Mouse (Mus musculus) C3H10T1/2 (cell line): ENCODE data around the gene Slc18a3. TPM values are rescaled to one million over a fixed set of nuclear protein-coding genes. Genes with fewer than 3 reads are reported as not detected.

Experiments
- polyA plus RNA-seq, 2 experiments: library from polyadenylated mRNA; unstranded; fragments of >200 nt; fragmentation: generic; extraction: Trizol; gene quantifications; one replicate each; pipeline ENCODE4 v1.2.1; 2012; ENCODE audit warnings: missing spikeins in 2 of 2

Gene Slc18a3
- not detected for polyA plus RNA-seq

DNA sequence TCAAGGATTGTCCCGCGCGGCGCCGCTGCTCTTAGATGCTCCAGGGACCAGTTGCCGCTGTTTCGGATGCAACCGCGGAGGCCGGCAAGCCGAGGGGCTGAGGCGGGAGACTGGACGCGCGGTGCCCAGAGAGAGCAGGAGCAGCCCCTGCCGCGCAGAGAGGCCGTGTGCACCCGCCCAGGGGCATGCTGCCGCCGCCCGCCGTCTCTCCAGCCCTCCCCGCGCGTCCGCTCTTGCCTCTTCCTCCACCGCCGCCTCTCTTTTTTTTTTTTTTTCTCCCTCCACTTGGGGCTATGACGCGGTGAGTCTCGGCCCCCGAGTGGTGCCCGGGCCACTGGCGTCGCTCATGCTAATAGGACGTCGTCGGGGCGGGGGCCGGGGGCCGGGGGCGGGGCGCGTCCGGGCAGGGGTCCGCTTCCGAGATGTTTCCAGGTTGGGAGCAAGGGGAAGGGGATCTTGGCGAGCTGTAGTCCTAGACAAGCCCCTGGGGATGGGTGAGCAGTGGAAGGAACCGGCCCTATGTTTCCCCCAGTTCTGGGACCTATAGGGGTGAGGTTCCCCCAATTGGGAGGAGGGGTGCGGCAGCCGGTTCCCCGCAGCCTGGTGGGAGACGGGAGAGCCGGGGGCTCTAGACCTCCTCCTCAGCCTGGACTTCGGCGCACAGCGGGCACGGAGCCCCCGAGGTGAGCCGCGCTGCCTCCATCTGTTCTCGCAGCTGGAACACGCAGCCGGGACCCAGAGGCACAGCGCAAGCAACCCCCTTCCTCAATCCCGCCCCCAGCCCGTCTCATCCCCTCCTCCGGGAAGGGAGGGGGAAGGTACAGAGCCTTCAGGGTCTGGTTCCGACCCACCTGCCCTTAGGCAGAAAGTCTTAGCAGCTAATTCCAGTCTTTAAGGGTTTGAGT lies at the start of gene Slc18a3:
Gene Slc18a3, minus strand, starts transcription at position 250 of the 905 bp plus-strand sequence.

DNA sequence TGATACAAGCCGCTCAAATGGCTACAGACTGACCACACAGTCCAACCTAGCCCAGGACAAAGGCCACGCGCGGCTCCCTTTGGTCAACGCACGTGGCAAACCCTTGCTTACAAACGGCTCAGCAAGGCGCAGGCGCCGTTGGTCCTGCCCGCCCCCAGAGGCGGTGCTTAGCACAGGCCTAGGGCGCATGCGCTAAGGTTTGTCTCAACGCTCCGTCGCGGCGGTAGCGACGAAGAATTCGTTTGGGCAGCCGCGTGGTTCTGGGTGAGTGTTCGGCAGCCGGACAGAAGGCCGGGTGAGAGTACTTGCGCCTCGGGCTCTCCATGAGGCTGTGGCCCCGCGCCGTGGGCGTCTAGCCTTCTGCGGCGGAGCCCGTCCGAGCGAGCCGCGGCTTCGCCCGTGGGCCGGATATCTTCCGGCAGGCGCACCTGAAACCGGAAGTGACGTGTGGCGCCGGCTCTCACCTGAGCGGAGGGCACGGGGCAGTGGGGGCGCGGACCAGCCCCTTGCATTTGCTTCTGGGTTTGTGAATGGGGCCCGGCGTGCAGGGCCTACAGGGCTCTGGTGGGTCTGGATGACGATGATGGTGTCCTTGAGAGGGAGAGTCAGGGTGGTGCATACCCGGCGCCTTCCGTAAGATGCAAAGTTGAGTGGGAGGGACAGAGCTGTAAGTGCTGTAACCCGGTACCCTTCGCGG lies 48.8 kb upstream of the Slc18a3 start, which contains the start of gene Ercc6:
Gene Ercc6, plus strand, starts transcription at position 186 of the 697 bp plus-strand sequence.

DNA sequence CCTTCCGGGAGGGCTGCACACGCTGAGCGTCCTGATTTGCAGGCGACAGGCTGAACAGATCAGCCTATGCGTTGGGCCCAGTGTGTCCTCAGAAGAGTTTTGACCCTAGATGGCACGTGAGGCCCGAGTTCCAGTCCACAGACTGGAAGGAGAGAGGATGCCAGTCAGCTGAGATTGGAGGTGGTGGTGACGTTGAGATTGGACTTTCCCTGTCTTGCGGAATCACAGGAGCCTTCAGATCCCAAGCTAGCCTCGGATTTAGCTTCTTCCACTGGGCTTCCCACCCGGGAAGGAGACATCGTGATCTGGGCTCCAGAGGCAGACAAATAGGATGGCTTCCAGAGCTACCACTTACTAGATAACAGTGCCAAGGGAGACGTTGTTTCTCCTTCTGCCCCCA lies 1.2 kb upstream of the Slc18a3 start, which contains the start of gene Chat:
Gene Chat, minus strand, starts transcription at position 101 of the 400 bp plus-strand sequence.

Other genes starting within 250 kb of the Slc18a3 start
- 1 to 10 TPM in 1 of 2 experiments, under 1 TPM in 1; 0.87 to 2.1 TPM for gene Ogdhl, start 142.8 kb downstream of the Slc18a3 start, polyA plus RNA-seq
- not detected for gene 1700024G13Rik, start 76.5 kb downstream of the Slc18a3 start, polyA plus RNA-seq
- gene Chat, start 1.1 kb upstream of the Slc18a3 start, polyA plus RNA-seq: not detected
- gene Ercc6, start 48.7 kb upstream of the Slc18a3 start, polyA plus RNA-seq: 1 to 10 TPM in 1 of 2 experiments, under 1 TPM in 1; 0.06 to 1.1 TPM
- gene Prrxl1, start 134.6 kb upstream of the Slc18a3 start, polyA plus RNA-seq: not detected
- not detected for gene 3425401B19Rik, start 220.4 kb upstream of the Slc18a3 start, polyA plus RNA-seq